Mouse (Mus musculus): ENCODE results near the gene Tns1. TPM values are rescaled to one million over a fixed set of nuclear protein-coding genes. Genes with fewer than 3 reads are reported as not detected.
A peak's percentile ranks its signal among the peaks of the same experiment; 100 is the strongest.

Gene Tns1
- polyA plus RNA-seq, 1 experiment from 2014 or later = 23.0 TPM

- Histone ChIP-seq H3K27me3 (ENCODE audit: control insufficient read depth, insufficient read depth, low read depth, low read length) (no peaks in the 10 kb centered on the region), H3K36me3 (ENCODE audit: control insufficient read depth, insufficient read depth) (no peaks in the 10 kb centered on the region; the same call in none of the 2 replicates), H3K4me3 (ENCODE audit: low read depth, low read length) (no peak overlapping the region), H3K9ac (ENCODE audit: low read depth, low read length) (no peak overlapping the region), H3K9me3 (replicated peaks; ENCODE audit: control insufficient read depth, low read length) (no peaks in the 10 kb centered on the region), H3K4me1 (ENCODE audit: control insufficient read depth, low read depth, low read length) (no peaks in the 10 kb centered on the region; the same call in 1 of the 2 replicates), H3K4me2 (ENCODE audit: low read depth, low read length) (no peak overlapping the region), H3K27ac (ENCODE audit: low read length) (no peak overlapping the region)
- no peak for ATAC-seq (ENCODE audit: low read depth)
- WGBS (ENCODE audit: insufficient replicate concordance) = 62% methylated on average over 9 of the region's 9 CpGs
These were observed 165.9 kb downstream of the Tns1 start for GRCm38 (mm10) chr1:73958210-73958983.

DNA sequence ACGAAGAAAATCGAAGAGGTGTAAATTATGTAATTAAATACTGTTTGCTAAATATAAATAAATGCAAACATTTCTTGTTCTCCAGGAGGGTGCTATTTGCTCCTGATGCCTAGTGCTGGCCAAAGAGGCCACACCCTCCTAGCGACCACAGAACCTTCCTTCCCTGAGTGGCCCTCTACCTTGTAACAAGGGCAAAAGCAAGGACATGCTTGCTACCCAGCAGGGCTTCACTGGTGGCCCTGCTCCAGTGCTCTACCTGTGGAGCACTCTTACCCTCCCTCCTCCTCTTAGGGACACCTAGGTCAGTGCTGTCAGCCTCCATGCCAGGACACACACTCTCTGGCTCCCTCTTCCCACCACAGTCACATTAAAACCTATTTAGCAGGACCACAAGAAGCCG lies 166.8 kb downstream of the Tns1 start:
- Histone ChIP-seq H3K27ac (ENCODE audit: low read length) (no peak overlapping the region), H3K36me3 (ENCODE audit: control insufficient read depth, insufficient read depth) (peaks cover 9% of the 10 kb centered on the region), H3K27me3 (ENCODE audit: control insufficient read depth, insufficient read depth, low read depth, low read length) (no peaks in the 10 kb centered on the region), H3K4me2 (ENCODE audit: low read depth, low read length) (no peak overlapping the region), H3K9me3 (replicated peaks; ENCODE audit: control insufficient read depth, low read length) (no peaks in the 10 kb centered on the region), H3K4me1 (ENCODE audit: control insufficient read depth, low read depth, low read length) (no peaks in the 10 kb centered on the region), H3K9ac (ENCODE audit: low read depth, low read length) (no peak overlapping the region), H3K4me3 (ENCODE audit: low read depth, low read length) (no peak overlapping the region)
- 70% methylated on average over 4 of the region's 4 CpGs for WGBS (ENCODE audit: insufficient replicate concordance)
- no peak for ATAC-seq (ENCODE audit: low read depth)

- H3K4me1 ChIP-seq (ENCODE audit: control insufficient read depth, low read depth, low read length) = no peaks in the 10 kb centered on the region
- no peak for ATAC-seq (ENCODE audit: low read depth)
- H3K9me3 ChIP-seq (replicated peaks; ENCODE audit: control insufficient read depth, low read length) = no peaks in the 10 kb centered on the region
- H3K4me2 ChIP-seq (ENCODE audit: low read depth, low read length) = no peak overlapping the region
- H3K27me3 ChIP-seq (ENCODE audit: control insufficient read depth, insufficient read depth, low read depth, low read length) = no peaks in the 10 kb centered on the region
- no peak overlapping the region for H3K27ac ChIP-seq (ENCODE audit: low read length)
- WGBS (ENCODE audit: insufficient replicate concordance) = 76% methylated on average over 1 of the region's 1 CpGs
- peaks cover 10% of the 10 kb centered on the region for H3K36me3 ChIP-seq (ENCODE audit: control insufficient read depth, insufficient read depth)
- no peak overlapping the region for H3K9ac ChIP-seq (ENCODE audit: low read depth, low read length)
- H3K4me3 ChIP-seq (ENCODE audit: low read depth, low read length) = no peak overlapping the region
These were observed 167.9 kb downstream of the Tns1 start for GRCm38 (mm10) chr1:73956320-73956719.

GRCm38 (mm10) chr1:73955259-73955842 lies 168.9 kb downstream of the Tns1 start:
- no peaks in the 10 kb centered on the region for H3K4me1 ChIP-seq (ENCODE audit: control insufficient read depth, low read depth, low read length)
- H3K27ac ChIP-seq (ENCODE audit: low read length) = no peak overlapping the region
- no peaks in the 10 kb centered on the region for H3K9me3 ChIP-seq (replicated peaks; ENCODE audit: control insufficient read depth, low read length)
- H3K4me2 ChIP-seq (ENCODE audit: low read depth, low read length) = no peak overlapping the region
- WGBS (ENCODE audit: insufficient replicate concordance) = 39% methylated on average over 4 of the region's 4 CpGs
- peak; percentile 17; the same call in 1 of the 2 replicates for ATAC-seq (ENCODE audit: low read depth)
- H3K27me3 ChIP-seq (ENCODE audit: control insufficient read depth, insufficient read depth, low read depth, low read length) = no peaks in the 10 kb centered on the region
- no peak overlapping the region for H3K4me3 ChIP-seq (ENCODE audit: low read depth, low read length)
- peaks cover 10% of the 10 kb centered on the region; the same call in 1 of the 2 replicates for H3K36me3 ChIP-seq (ENCODE audit: control insufficient read depth, insufficient read depth)
- no peak overlapping the region for H3K9ac ChIP-seq (ENCODE audit: low read depth, low read length)

DNA sequence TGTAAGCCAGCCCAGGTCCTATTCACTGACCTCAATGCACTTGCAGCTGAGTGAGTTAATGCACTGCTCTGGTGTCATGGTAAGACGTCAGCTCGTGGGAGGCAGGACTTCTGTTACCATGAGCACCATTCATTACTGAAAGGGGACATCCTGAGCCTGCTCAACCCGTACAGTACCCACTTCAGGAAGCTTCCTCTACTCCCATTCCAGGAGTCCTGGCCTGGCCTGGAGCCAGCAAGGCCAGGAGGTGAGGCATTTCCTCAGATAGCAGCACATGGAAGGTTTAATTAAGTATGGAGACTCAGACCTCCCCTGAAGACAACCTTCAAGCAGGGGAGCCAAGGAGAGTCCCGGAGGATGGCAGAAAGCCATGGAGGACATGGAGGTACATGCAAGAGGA lies 169.6 kb downstream of the Tns1 start:
- Histone ChIP-seq H3K27ac (ENCODE audit: low read length) (no peak overlapping the region), H3K4me1 (ENCODE audit: control insufficient read depth, low read depth, low read length) (no peaks in the 10 kb centered on the region), H3K9ac (ENCODE audit: low read depth, low read length) (no peak overlapping the region), H3K9me3 (replicated peaks; ENCODE audit: control insufficient read depth, low read length) (no peaks in the 10 kb centered on the region), H3K4me3 (ENCODE audit: low read depth, low read length) (no peak overlapping the region), H3K4me2 (ENCODE audit: low read depth, low read length) (no peak overlapping the region), H3K27me3 (ENCODE audit: control insufficient read depth, insufficient read depth, low read depth, low read length) (no peaks in the 10 kb centered on the region), H3K36me3 (ENCODE audit: control insufficient read depth, insufficient read depth) (peaks cover 10% of the 10 kb centered on the region; the same call in 1 of the 2 replicates)
- ATAC-seq (ENCODE audit: low read depth) = no peak
- WGBS (ENCODE audit: insufficient replicate concordance) = 55% methylated on average over 4 of the region's 4 CpGs

GRCm38 (mm10) chr1:73954015-73954408 lies 170.2 kb downstream of the Tns1 start:
- no peak for ATAC-seq (ENCODE audit: low read depth)
- Histone ChIP-seq H3K27me3 (ENCODE audit: control insufficient read depth, insufficient read depth, low read depth, low read length) (no peaks in the 10 kb centered on the region), H3K36me3 (ENCODE audit: control insufficient read depth, insufficient read depth) (peaks cover 10% of the 10 kb centered on the region; the same call in 1 of the 2 replicates), H3K4me1 (ENCODE audit: control insufficient read depth, low read depth, low read length) (no peaks in the 10 kb centered on the region), H3K9ac (ENCODE audit: low read depth, low read length) (no peak overlapping the region), H3K4me2 (ENCODE audit: low read depth, low read length) (no peak overlapping the region), H3K4me3 (ENCODE audit: low read depth, low read length) (no peak overlapping the region), H3K9me3 (replicated peaks; ENCODE audit: control insufficient read depth, low read length) (no peaks in the 10 kb centered on the region), H3K27ac (ENCODE audit: low read length) (no peak overlapping the region)
- 88% methylated on average over 6 of the region's 6 CpGs for WGBS (ENCODE audit: insufficient replicate concordance)

DNA sequence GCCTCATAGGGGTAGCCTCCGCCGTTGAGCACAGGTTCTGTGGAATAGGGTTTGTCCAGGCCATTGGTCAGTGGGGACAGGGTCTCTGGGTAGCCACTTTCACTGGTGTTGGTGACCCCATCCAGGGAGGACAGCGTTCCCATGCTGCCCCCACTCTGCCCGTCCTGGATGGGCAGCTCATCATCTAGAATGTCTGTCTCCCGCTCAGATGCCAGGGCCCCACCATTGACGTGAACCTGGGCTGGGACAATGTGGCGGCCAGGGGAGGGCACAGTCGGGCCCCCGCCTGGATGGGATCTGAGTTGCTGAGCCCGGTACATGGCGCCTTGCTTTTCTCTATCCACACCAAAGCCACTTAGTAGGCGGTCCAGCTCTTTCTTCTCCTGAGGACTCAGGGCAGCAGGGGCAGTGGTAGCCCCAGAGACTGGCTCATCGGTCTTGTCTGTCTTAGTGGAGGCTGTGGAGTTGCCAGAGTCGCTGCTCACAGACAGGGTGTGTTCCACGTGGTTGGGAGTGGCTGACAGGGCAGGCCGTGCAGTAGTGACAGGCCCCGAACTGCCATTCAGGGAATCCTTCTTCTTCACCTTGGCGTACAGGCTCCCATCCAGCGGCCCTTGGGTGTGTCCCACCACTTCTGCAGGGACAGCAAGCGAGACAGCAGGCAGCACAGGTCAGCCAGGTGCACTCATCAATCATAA lies 170.8 kb downstream of the Tns1 start:
- H3K4me1 ChIP-seq (ENCODE audit: control insufficient read depth, low read depth, low read length) = no peaks in the 10 kb centered on the region
- H3K27me3 ChIP-seq (ENCODE audit: control insufficient read depth, insufficient read depth, low read depth, low read length) = no peaks in the 10 kb centered on the region
- no peak overlapping the region for H3K27ac ChIP-seq (ENCODE audit: low read length)
- no peak for ATAC-seq (ENCODE audit: low read depth)
- H3K36me3 ChIP-seq (ENCODE audit: control insufficient read depth, insufficient read depth) = peaks cover 10% of the 10 kb centered on the region; the same call in 1 of the 2 replicates
- H3K9me3 ChIP-seq (replicated peaks; ENCODE audit: control insufficient read depth, low read length) = no peaks in the 10 kb centered on the region
- H3K9ac ChIP-seq (ENCODE audit: low read depth, low read length) = no peak overlapping the region
- WGBS (ENCODE audit: insufficient replicate concordance) = 81% methylated on average over 20 of the region's 20 CpGs
- H3K4me2 ChIP-seq (ENCODE audit: low read depth, low read length) = no peak overlapping the region
- no peak overlapping the region for H3K4me3 ChIP-seq (ENCODE audit: low read depth, low read length)

- H3K4me3 ChIP-seq (ENCODE audit: low read depth, low read length) = no peak overlapping the region
- H3K4me2 ChIP-seq (ENCODE audit: low read depth, low read length) = no peak overlapping the region
- no peak overlapping the region for H3K27ac ChIP-seq (ENCODE audit: low read length)
- no peaks in the 10 kb centered on the region for H3K4me1 ChIP-seq (ENCODE audit: control insufficient read depth, low read depth, low read length)
- no peaks in the 10 kb centered on the region for H3K27me3 ChIP-seq (ENCODE audit: control insufficient read depth, insufficient read depth, low read depth, low read length)
- no peak for ATAC-seq (ENCODE audit: low read depth)
- H3K9me3 ChIP-seq (replicated peaks; ENCODE audit: control insufficient read depth, low read length) = no peaks in the 10 kb centered on the region
- no peak overlapping the region for H3K9ac ChIP-seq (ENCODE audit: low read depth, low read length)
- WGBS (ENCODE audit: insufficient replicate concordance) = 83% methylated on average over 10 of the region's 10 CpGs
- peaks cover 10% of the 10 kb centered on the region; the same call in 1 of the 2 replicates for H3K36me3 ChIP-seq (ENCODE audit: control insufficient read depth, insufficient read depth)
These were observed 171.7 kb downstream of the Tns1 start for GRCm38 (mm10) chr1:73952598-73952997.

GRCm38 (mm10) chr1:73951178-73951577 lies 173.1 kb downstream of the Tns1 start:
- Histone ChIP-seq H3K27ac (ENCODE audit: low read length) (no peak overlapping the region), H3K4me3 (ENCODE audit: low read depth, low read length) (no peak overlapping the region), H3K27me3 (ENCODE audit: control insufficient read depth, insufficient read depth, low read depth, low read length) (no peaks in the 10 kb centered on the region), H3K4me1 (ENCODE audit: control insufficient read depth, low read depth, low read length) (no peaks in the 10 kb centered on the region), H3K9me3 (replicated peaks; ENCODE audit: control insufficient read depth, low read length) (no peaks in the 10 kb centered on the region), H3K4me2 (ENCODE audit: low read depth, low read length) (no peak overlapping the region), H3K36me3 (ENCODE audit: control insufficient read depth, insufficient read depth) (peaks cover 10% of the 10 kb centered on the region; the same call in 1 of the 2 replicates), H3K9ac (ENCODE audit: low read depth, low read length) (no peak overlapping the region)
- 77% methylated on average over 3 of the region's 3 CpGs for WGBS (ENCODE audit: insufficient replicate concordance)
- no peak for ATAC-seq (ENCODE audit: low read depth)
